Mouse (Mus musculus) heart, embryonic 14.5 days (tissue): ENCODE data around the gene Trim44. TPM values are rescaled to one million over a fixed set of nuclear protein-coding genes. Genes with fewer than 3 reads are reported as not detected.
A peak's percentile ranks its signal among the peaks of the same experiment; 100 is the strongest.

Experiments used
- ATAC-seq: fragments of 200-750 bp; cut with Nextera tagmentation; 2 replicates; pipeline ENCODE4 v1.8.0; 2017; ENCODE audit warnings: low read depth, moderate TSS enrichment; ENCODE audit not compliant: insufficient number of reproducible peaks, insufficient read depth, low FRiP score
- H3K27ac ChIP-seq, 2 experiments: fragments of 200-500 bp in 1 of 2; fragments of 300-500 bp in 1 of 2; sonication (generic) in 1 of 2; replicated peaks in 1 of 2; 2 replicates each; pipeline ENCODE4 v1.5.1; 2012 to 2014; ENCODE audit warnings: low read depth in 2 of 2, low read length in 2 of 2, control low read depth in 1 of 2, mild to moderate bottlenecking in 1 of 2, mixed read lengths in 1 of 2; ENCODE audit not compliant: control insufficient read depth in 1 of 2, insufficient read depth in 1 of 2
- H3K27me3 ChIP-seq: fragments of 300-500 bp; sonication (generic); 2 replicates; pipeline ENCODE4 v1.6.1; 2014; ENCODE audit warnings: mild to moderate bottlenecking, low read length, control low read depth; ENCODE audit not compliant: control insufficient read depth, insufficient read depth
- H3K36me3 ChIP-seq: fragments of 300-500 bp; sonication (generic); 2 replicates; pipeline ENCODE4 v1.6.1; 2014; ENCODE audit warnings: mild to moderate bottlenecking, control low read depth, low read length, mixed read lengths; ENCODE audit not compliant: control insufficient read depth, insufficient read depth
- H3K4me1 ChIP-seq, 2 experiments: fragments of 200-500 bp in 1 of 2; fragments of 300-500 bp in 1 of 2; sonication (generic) in 1 of 2; 2 replicates each; pipeline ENCODE4 v1.6.1; 2012 to 2014; ENCODE audit warnings: low read length in 2 of 2, control low read depth in 1 of 2, mixed read lengths in 1 of 2; ENCODE audit not compliant: control insufficient read depth in 2 of 2, insufficient read depth in 2 of 2
- H3K4me2 ChIP-seq: fragments of 300-500 bp; sonication (generic); 2 replicates; pipeline ENCODE4 v1.6.1; 2014; ENCODE audit warnings: mild to moderate bottlenecking, low read length
- H3K4me3 ChIP-seq, 2 experiments: fragments of 200-500 bp in 1 of 2; fragments of 300-500 bp in 1 of 2; sonication (generic) in 1 of 2; 2 replicates each; pipeline ENCODE4 v1.5.1; 2012 to 2014; ENCODE audit warnings: low read length in 2 of 2, mild to moderate bottlenecking in 2 of 2, control low read depth in 1 of 2, low read depth in 1 of 2, moderate library complexity in 1 of 2; ENCODE audit not compliant: control insufficient read depth in 1 of 2, insufficient read depth in 1 of 2
- H3K9ac ChIP-seq: fragments of 300-500 bp; sonication (generic); 2 replicates; pipeline ENCODE4 v1.6.1; 2014; ENCODE audit warnings: mild to moderate bottlenecking, low read length
- H3K9me3 ChIP-seq: fragments of 300-500 bp; sonication (generic); 2 replicates; pipeline ENCODE4 v1.6.1; 2016; ENCODE audit warnings: low read length, control low read depth; ENCODE audit not compliant: control insufficient read depth
- WGBS: fragments of 180-500 bp; shearing (Covaris S2); extraction: QIAGEN DNeasy Blood & Tissue Kit; methylation state at CpG from one replicate; pipeline ENCODE4 v1.1.7; 2014; 5-methylcytosine and 5-hydroxymethylcytosine counted together
- polyA plus RNA-seq: library from polyadenylated mRNA; unstranded; fragments of >200 nt; fragmentation: Nextera tagmentation; extraction: Ambion mirVana; gene quantifications from 2 replicates; pipeline ENCODE4 v1.2.1, GENCODE M21; 2014

Gene Trim44
- polyA plus RNA-seq, 1 experiment from 2014 or later: 35.0 TPM

DNA sequence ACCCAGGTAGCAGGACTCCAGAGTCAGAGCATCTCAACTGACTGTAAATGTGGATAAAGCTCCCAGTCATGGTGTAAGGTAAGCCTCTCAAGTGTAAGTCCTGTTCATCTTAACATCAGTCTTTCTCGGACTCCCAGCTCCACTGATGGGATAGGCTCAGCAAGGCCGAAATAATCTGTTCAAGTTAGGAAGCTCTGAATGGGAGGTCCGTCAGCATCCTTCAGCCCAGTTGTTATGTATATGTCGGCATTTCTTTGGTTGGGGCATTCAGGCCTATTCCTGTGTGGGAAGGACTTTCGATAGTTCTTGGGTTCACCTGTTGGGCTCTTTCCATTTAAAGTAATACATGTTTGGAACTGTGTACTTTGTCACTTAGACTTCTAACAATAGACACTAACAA lies 3.6 kb downstream of the Trim44 start:
- no peak overlapping the region for H3K9ac ChIP-seq
- H3K4me2 ChIP-seq: no peak overlapping the region
- ATAC-seq: no peak
- no peak overlapping the region for H3K4me3 ChIP-seq
- no peaks in the 10 kb centered on the region for H3K27me3 ChIP-seq
- no peaks in the 10 kb centered on the region for H3K9me3 ChIP-seq
- 85% methylated on average over 5 of the region's 5 CpGs for WGBS
- H3K4me1 ChIP-seq: peaks cover 7 to 30% of the 10 kb centered on the region in 2 experiments
- H3K36me3 ChIP-seq: no peaks in the 10 kb centered on the region
- no peak overlapping the region for H3K27ac ChIP-seq

DNA sequence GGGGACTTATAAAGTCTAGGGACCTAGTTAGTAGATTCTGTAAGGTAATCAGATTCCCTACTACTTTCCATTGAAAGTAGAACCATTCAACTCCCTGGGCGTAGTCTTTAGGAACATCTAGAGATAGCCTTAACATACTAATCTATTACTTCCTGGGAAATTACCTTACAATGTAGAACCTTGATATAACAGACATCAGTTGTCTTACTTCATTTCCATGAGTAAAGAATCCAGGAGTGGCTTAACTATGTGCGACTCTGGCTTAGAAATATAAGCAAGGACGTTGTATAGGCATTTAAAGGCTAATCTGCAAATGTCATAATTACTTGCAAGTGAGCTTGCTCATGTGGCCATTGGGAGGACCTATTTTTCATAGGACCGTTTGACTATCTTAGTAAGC lies 4.3 kb downstream of the Trim44 start:
- Histone ChIP-seq H3K27me3 (no peaks in the 10 kb centered on the region), H3K27ac (no peak overlapping the region), H3K9me3 (no peaks in the 10 kb centered on the region), H3K4me1 (peaks cover 7 to 30% of the 10 kb centered on the region in 2 experiments), H3K9ac (no peak overlapping the region), H3K36me3 (no peaks in the 10 kb centered on the region), H3K4me3 (no peak overlapping the region), H3K4me2 (no peak overlapping the region)
- 82% methylated on average over 4 of the region's 4 CpGs for WGBS
- ATAC-seq: no peak

DNA sequence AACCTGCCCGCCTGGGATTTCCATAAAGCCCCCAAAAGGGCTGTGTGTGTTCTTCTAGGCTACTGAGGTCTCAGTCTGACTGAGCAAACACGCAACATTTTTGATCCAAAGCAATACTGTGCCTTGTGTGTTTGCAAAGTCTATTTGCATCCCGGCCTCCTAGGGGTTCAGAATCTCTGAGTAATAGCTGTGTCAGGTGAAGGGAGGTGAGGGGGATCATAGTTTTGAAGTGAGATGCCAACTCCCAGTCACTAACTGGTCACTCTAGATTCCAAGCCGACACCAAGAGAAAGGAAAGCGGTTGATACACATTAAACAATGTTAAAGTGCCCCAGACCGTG lies 6.3 kb downstream of the Trim44 start:
- Histone ChIP-seq H3K9ac (peak overlapping the region; percentile 92), H3K4me3 (peak overlapping the region; percentile 72), H3K9me3 (no peaks in the 10 kb centered on the region), H3K4me1 (peaks cover 7 to 19% of the 10 kb centered on the region in 2 experiments), H3K27ac (peak overlapping the region; percentile 85 to 95), H3K36me3 (no peaks in the 10 kb centered on the region), H3K27me3 (no peaks in the 10 kb centered on the region), H3K4me2 (peak overlapping the region; percentile 90)
- no peak for ATAC-seq
- 21% methylated on average over 6 of the region's 6 CpGs for WGBS

GRCm38 (mm10) chr2:102400605-102401351 lies 6.8 kb downstream of the Trim44 start:
- H3K4me2 ChIP-seq: peak overlapping the region; percentile 90
- WGBS: under 1% methylated on average over 71 of the region's 94 CpGs

GRCm38 (mm10) chr2:102399864-102400604 lies 7.6 kb downstream of the Trim44 start:
- Histone ChIP-seq H3K36me3 (no peaks in the 10 kb centered on the region), H3K27me3 (no peaks in the 10 kb centered on the region), H3K4me2 (peak overlapping the region; percentile 90), H3K4me3 (peak overlapping the region; percentile 72), H3K9me3 (no peaks in the 10 kb centered on the region), H3K27ac (peak overlapping the region; percentile 85 to 95), H3K4me1 (peaks cover 7 to 19% of the 10 kb centered on the region in 2 experiments), H3K9ac (peak overlapping the region; percentile 92)
- WGBS: 39% methylated on average over 46 of the region's 48 CpGs
- ATAC-seq: no peak; the same call in 1 of the 2 replicates

More at GRCm38 (mm10) chr2:102400605-102401351, 6.8 kb downstream of the Trim44 start:
- Histone ChIP-seq H3K9me3 (no peaks in the 10 kb centered on the region), H3K36me3 (no peaks in the 10 kb centered on the region), H3K9ac (peak overlapping the region; percentile 92), H3K27me3 (no peaks in the 10 kb centered on the region), H3K4me3 (peak overlapping the region; percentile 72), H3K4me1 (peaks cover 7 to 19% of the 10 kb centered on the region in 2 experiments), H3K27ac (peak overlapping the region; percentile 85 to 95)
- peak; percentile 92 for ATAC-seq

DNA sequence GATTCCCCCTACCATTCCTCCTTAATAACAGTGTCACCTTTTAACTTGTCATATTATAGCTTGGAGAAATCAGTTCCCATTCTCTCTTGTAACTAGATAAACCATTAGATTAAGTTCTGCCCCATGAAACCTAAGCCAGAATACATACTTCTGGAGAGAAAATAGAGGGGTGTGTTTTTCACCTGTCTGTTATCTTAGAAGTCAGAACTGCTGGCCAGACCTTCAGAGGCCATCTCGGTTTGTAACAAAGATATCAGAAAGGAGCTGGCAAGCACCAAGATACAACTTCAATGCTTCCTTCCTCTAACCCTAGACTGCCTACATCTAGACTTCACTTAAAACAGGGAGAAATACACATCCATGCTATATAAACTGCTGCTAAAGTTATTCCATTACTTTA lies 11.1 kb downstream of the Trim44 start:
- Histone ChIP-seq H3K9ac (no peak overlapping the region), H3K27ac (no peak overlapping the region), H3K9me3 (no peaks in the 10 kb centered on the region), H3K4me2 (no peak overlapping the region), H3K4me3 (no peak overlapping the region), H3K36me3 (no peaks in the 10 kb centered on the region), H3K27me3 (no peaks in the 10 kb centered on the region), H3K4me1 (peaks cover 7 to 19% of the 10 kb centered on the region in 2 experiments)
- 43% methylated on average over 1 of the region's 1 CpGs for WGBS
- no peak for ATAC-seq

DNA sequence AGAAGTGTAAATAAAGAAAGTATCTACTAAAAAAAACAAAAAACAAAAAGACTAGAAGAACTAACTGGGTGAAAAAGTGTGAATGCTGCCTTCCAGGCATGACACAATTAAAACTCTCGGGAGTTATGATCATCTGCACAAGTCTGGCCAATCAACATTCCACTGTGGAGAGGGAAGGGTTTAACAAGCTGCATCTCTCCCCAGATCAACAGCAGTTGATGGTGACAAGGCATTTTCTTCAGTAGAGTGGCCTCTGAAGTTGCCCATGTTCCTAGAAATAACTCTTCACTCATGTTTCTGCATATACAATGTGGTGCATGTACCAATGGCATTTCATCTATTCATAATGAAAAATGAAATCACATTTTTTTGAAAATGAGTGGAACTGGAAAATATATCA lies 14.2 kb downstream of the Trim44 start:
- H3K9ac ChIP-seq: no peak overlapping the region
- WGBS: 63% methylated on average over 1 of the region's 1 CpGs
- no peaks in the 10 kb centered on the region for H3K27me3 ChIP-seq
- no peak overlapping the region for H3K27ac ChIP-seq
- H3K4me3 ChIP-seq: no peak overlapping the region
- no peaks in the 10 kb centered on the region for H3K9me3 ChIP-seq
- H3K4me2 ChIP-seq: no peak overlapping the region
- H3K36me3 ChIP-seq: no peaks in the 10 kb centered on the region
- no peak for ATAC-seq
- peaks cover 0 to 6% of the 10 kb centered on the region in 2 experiments; a peak in 1 of 4 replicates for H3K4me1 ChIP-seq
